Mouse (Mus musculus) midbrain, embryonic 12.5 days (tissue): ENCODE measurements around the gene Casp7. TPM values are rescaled to one million over a fixed set of nuclear protein-coding genes. Genes with fewer than 3 reads are reported as not detected.
A peak's percentile ranks its signal among the peaks of the same experiment; 100 is the strongest.
"Not testable (repeated sequence)": the region's sequence is repeated elsewhere in the genome, so short reads cannot be mapped to it uniquely, and the experiment has no call there.

Experiments used
- ATAC-seq: fragments of 200-750 bp; cut with Nextera tagmentation; 2 replicates; pipeline ENCODE4 v1.8.0; 2017; ENCODE audit warnings: low read depth, moderate TSS enrichment, moderate library complexity; ENCODE audit not compliant: low FRiP score
- H3K27ac ChIP-seq: fragments of 300-500 bp; sonication (generic); replicated peaks from 2 replicates; pipeline ENCODE4 v1.5.1; 2016; ENCODE audit warnings: mild to moderate bottlenecking
- H3K27me3 ChIP-seq: fragments of 300-500 bp; sonication (generic); 2 replicates; pipeline ENCODE4 v1.6.1; 2016; ENCODE audit warnings: mild to moderate bottlenecking
- H3K36me3 ChIP-seq: fragments of 300-500 bp; sonication (generic); 2 replicates; pipeline ENCODE4 v1.6.1; 2016
- H3K4me1 ChIP-seq: fragments of 300-500 bp; sonication (generic); 2 replicates; pipeline ENCODE4 v1.6.1; 2016
- H3K4me2 ChIP-seq: fragments of 300-500 bp; sonication (generic); replicated peaks from 2 replicates; pipeline ENCODE4 v1.6.1; 2016; ENCODE audit warnings: mild to moderate bottlenecking, moderate library complexity
- H3K4me3 ChIP-seq: fragments of 300-500 bp; sonication (generic); 2 replicates; pipeline ENCODE4 v1.5.1; 2016; ENCODE audit warnings: mild to moderate bottlenecking
- H3K9ac ChIP-seq: fragments of 300-500 bp; sonication (generic); replicated peaks from 2 replicates; pipeline ENCODE4 v1.6.1; 2016; ENCODE audit warnings: mild to moderate bottlenecking, moderate library complexity
- H3K9me3 ChIP-seq: fragments of 300-500 bp; sonication (generic); 2 replicates; pipeline ENCODE4 v1.6.1; 2016; ENCODE audit warnings: mild to moderate bottlenecking
- WGBS: fragments of 180-500 bp; shearing (Covaris S2); methylation state at CpG from one replicate; pipeline ENCODE4 v1.1.7; 2016; 5-methylcytosine and 5-hydroxymethylcytosine counted together
- polyA plus RNA-seq: library from polyadenylated mRNA; unstranded; fragments of >200 nt; fragmentation: Nextera tagmentation; extraction: Ambion mirVana; gene quantifications from 2 replicates; pipeline ENCODE4 v1.2.1, GENCODE M21; 2016

The Casp7 gene
- polyA plus RNA-seq, result 13.1 and 15.8 TPM in 2 replicates

DNA sequence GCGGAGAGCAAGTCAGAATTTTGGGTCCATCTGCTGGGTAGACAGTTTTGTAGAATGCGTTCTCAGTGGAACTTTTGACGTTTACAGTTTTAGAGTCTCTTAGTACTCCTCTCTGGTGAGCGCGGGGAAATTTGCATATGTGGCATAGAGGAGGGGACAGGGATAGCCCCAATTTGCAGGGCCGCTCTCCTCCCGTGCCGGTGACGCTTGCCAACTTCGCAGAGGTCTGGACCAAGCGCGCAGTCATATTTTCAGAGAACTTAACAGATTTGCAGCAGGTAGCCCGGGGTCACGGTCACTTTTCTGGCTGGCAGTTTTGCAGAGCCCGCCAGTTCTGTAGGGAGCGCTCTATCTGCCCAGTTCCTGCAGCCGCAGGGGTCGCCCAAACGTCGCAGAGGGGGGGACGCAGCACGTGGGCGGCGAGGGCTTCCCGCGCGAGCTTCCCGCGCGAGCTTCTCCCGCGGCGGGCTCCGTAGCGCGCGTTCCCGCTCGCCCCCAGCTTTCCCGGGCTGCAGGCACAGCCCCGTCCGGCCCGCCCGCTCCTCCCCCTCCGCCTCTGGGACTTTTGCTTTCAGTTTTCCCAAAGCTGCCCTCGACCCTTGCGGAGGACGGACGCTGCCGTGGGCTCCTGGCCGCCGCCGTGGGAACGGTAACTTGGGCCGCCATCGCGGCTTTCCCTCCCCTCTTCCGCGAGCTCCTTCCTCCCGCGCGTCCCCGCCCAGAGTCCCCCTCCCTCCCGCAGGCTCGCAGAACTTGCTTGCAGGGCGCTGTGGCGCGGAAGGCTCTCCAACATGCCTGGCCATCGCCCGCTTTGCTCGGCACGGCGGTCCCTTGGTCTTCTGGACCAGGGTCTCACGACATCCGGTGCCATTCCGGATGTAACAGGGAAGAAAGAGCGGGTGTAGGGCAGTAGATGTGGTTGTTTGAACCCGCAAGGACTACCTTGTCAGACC lies at the start of gene Casp7:
Casp7 (plus strand) TSS at position 461 of the 953 bp plus-strand sequence.
- WGBS, result 1% methylated on average over 74 of the region's 78 CpGs
- H3K4me1 ChIP-seq, result peaks cover 16% of the 10 kb centered on the region; the same call in 1 of the 2 replicates
- peaks cover 35% of the 10 kb centered on the region for H3K27me3 ChIP-seq
- no peaks in the 10 kb centered on the region for H3K9me3 ChIP-seq
- H3K36me3 ChIP-seq, result no peaks in the 10 kb centered on the region
- peak within 1 kb of the TSS; percentile 39; the same call in 1 of the 2 replicates for H3K27ac ChIP-seq
- peak within 1 kb of the TSS; percentile 97 for H3K4me2 ChIP-seq
- H3K9ac ChIP-seq, result peak within 1 kb of the TSS; percentile 66
- peak; percentile 68; the same call in 1 of the 2 replicates for ATAC-seq
- peak within 1 kb of the TSS; percentile 65 for H3K4me3 ChIP-seq

DNA sequence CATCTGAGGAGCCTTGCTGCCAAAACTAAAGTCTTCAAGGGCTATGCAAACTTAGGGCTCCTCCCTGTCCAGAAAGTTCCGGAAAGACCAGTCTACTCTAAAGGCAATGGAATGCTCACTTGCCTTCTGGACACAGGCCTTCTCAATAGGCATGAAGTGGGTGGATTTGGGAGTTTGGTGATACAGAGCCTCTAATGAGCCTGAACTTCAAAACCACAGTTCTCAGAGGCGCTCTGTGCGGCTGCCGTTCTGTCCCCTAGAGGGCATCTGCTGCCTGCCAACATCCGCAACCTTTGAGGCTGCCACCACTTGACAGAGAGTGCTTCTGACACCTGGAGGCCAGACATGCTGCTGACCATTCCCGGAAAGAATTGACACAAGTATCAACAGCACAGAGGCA lies 47.6 kb upstream of the Casp7 start:
- no peak overlapping the region for H3K9ac ChIP-seq
- H3K27ac ChIP-seq, result no peak overlapping the region
- 32% methylated on average over 6 of the region's 6 CpGs for WGBS
- ATAC-seq, result no peak
- no peak overlapping the region for H3K4me2 ChIP-seq
- peaks cover 33% of the 10 kb centered on the region for H3K4me1 ChIP-seq
- H3K36me3 ChIP-seq, result no peaks in the 10 kb centered on the region
- H3K9me3 ChIP-seq, result no peaks in the 10 kb centered on the region
- H3K4me3 ChIP-seq, result no peak overlapping the region
- H3K27me3 ChIP-seq, result peaks cover 10% of the 10 kb centered on the region; the same call in 1 of the 2 replicates

DNA sequence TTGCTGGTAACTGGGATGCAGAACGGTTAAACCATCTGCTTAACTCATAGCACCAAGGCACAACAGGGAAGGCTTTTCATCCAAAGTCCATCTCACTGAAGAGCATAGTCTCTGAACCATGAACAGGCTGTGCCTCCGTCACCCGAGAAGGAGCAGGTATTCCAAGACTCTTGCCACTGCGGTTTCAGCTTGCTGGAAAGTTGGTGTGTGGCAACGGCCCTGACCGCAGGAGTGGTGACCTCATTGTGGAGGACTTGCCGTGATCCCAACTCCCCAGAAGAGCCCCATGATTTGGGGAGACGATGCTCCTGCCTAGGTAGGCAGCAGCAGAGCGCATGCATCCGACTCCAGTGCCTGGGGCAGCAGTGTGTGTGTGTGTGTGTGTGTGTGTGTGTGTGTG lies 43.2 kb upstream of the Casp7 start:
- H3K27me3 ChIP-seq, result peaks cover 3% of the 10 kb centered on the region; the same call in 1 of the 2 replicates
- WGBS, result 86% methylated on average over 10 of the region's 10 CpGs

DNA sequence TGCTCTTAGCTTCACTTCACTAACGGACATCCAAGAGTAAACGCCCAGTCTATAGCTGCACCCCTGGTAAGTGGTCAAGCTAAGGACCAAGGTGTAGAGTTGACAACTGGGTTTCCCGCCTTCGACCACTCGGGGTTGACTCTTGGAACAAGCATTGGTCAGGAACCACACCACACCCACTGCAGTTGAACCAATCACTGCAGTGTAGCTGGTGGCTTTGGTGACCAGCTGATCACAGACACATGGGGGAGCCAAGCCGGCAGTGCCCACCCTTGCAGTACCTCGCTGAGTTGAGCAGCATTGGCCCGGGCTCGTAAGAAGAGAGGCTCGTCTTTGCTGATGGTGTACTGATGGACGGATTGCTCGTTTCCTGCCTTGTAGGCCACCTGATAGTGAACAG lies 41.7 kb upstream of the Casp7 start:
- Histone ChIP-seq H3K36me3 (no peaks in the 10 kb centered on the region), H3K27ac (no peak overlapping the region), H3K9ac (no peak overlapping the region), H3K4me1 (peaks cover 7% of the 10 kb centered on the region; the same call in 1 of the 2 replicates), H3K4me2 (no peak overlapping the region), H3K9me3 (no peaks in the 10 kb centered on the region), H3K4me3 (no peak overlapping the region), H3K27me3 (peaks cover 3% of the 10 kb centered on the region; the same call in 1 of the 2 replicates)
- 91% methylated on average over 12 of the region's 12 CpGs for WGBS
- ATAC-seq, result no peak

More for the DNA sequence above, 43.2 kb upstream of the Casp7 start:
- Histone ChIP-seq H3K4me2 (no peak overlapping the region), H3K27ac (no peak overlapping the region), H3K4me3 (no peak overlapping the region), H3K4me1 (peaks cover 16% of the 10 kb centered on the region; the same call in 1 of the 2 replicates), H3K9me3 (no peaks in the 10 kb centered on the region), H3K36me3 (no peaks in the 10 kb centered on the region), H3K9ac (no peak overlapping the region)
- no peak for ATAC-seq

DNA sequence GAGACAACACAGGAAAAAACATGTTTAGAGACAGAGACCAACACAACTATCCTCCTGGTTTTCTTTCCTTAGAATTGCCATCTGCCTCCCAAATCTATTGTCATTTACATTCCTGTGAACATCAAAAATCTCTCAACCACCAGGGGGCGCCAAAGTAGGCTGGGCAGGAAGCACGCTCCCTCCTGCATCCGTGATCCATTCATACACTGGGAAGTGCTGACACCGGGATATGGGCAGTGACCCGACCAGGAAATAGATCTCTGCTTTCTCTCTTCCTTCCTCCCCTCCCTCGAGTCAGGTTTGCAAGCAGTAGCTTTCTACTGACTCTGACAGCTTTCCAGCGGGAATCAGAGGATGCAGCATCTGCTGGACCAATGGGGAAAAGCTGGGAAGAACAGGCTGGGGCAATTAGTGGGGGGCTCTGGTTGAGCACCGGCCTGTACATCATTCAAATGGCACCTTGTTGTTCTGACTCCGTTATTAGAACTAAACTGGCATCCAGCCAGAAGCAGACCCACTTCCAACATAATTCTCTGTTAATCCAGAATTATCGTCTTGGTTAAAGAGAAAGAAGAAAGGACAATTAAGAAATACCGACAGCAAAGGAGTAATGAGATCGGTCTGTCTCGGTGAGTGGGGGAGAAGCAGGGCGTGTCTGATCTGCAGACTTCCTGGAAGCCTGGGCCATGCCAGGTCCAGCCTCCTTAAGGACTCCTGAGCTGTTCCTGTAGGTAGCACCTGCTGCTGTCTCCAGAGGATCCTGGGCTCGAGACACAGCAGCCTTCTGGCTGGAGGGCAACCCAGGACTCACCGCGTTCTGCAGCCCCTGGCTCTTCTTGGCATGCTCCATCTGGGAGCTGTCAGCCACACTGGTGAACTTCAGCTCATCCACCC lies 40.2 kb upstream of the Casp7 start:
- Histone ChIP-seq H3K27ac (no peak overlapping the region), H3K9ac (no peak overlapping the region), H3K4me1 (0 out of 2 replicates have a peak, but pooled peaks cover 3% of the 10 kb centered on the region), H3K4me3 (no peak overlapping the region), H3K4me2 (no peak overlapping the region), H3K9me3 (no peaks in the 10 kb centered on the region), H3K36me3 (no peaks in the 10 kb centered on the region), H3K27me3 (peaks cover 3% of the 10 kb centered on the region; the same call in 1 of the 2 replicates)
- WGBS, result 51% methylated on average over 17 of the region's 17 CpGs
- no peak for ATAC-seq

DNA sequence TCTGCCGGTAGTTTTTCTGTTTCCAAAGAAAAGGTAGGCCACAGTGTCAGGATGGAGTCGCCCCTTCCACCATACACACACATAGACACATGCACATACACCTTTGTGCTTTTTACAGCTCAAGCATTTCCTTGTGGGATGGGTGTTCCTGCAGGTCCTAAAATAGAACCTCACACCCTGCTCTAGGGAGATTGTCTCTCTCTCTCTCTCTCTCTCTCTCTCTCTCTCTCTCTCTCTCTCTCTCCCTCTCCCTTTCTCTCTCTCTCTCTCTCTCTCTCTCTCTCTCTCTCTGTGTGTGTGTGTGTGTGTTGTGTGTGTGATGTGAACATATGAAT lies 39.6 kb upstream of the Casp7 start:
- not testable (repeated sequence) for ATAC-seq, H3K4me2 ChIP-seq, H3K9ac ChIP-seq, H3K4me1 ChIP-seq, H3K4me3 ChIP-seq, H3K36me3 ChIP-seq, H3K27me3 ChIP-seq, H3K27ac ChIP-seq, H3K9me3 ChIP-seq
- WGBS, result 81% methylated on average over 2 of the region's 2 CpGs

DNA sequence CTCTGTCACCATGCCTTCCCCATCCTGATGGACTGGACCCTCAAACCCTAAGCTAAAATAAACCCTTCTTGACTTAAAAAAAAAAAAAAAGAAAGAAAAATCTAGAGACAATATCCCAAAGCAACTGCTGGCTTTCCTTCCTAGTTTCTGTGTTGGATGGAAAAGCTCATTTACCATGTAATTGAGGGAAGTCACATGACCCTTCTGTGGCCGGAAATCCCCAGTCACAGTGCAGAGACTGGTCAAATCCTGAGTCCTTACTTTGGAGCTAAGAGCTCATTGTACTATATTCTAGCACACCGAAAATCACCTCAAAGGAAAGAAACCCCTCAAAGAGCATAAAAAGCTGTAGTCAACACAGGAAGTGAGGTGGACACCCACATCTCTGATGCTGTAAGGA lies 38.0 kb upstream of the Casp7 start:
- no peaks in the 10 kb centered on the region for H3K9me3 ChIP-seq
- H3K9ac ChIP-seq, result no peak overlapping the region
- no peak overlapping the region for H3K27ac ChIP-seq
- no peak overlapping the region for H3K4me3 ChIP-seq
- H3K27me3 ChIP-seq, result peaks cover 3% of the 10 kb centered on the region; the same call in 1 of the 2 replicates
- 0 out of 2 replicates have a peak, but pooled peaks cover 3% of the 10 kb centered on the region for H3K4me1 ChIP-seq
- WGBS, result 73% methylated on average over 2 of the region's 2 CpGs
- no peaks in the 10 kb centered on the region for H3K36me3 ChIP-seq
- no peak overlapping the region for H3K4me2 ChIP-seq
- ATAC-seq, result no peak

DNA sequence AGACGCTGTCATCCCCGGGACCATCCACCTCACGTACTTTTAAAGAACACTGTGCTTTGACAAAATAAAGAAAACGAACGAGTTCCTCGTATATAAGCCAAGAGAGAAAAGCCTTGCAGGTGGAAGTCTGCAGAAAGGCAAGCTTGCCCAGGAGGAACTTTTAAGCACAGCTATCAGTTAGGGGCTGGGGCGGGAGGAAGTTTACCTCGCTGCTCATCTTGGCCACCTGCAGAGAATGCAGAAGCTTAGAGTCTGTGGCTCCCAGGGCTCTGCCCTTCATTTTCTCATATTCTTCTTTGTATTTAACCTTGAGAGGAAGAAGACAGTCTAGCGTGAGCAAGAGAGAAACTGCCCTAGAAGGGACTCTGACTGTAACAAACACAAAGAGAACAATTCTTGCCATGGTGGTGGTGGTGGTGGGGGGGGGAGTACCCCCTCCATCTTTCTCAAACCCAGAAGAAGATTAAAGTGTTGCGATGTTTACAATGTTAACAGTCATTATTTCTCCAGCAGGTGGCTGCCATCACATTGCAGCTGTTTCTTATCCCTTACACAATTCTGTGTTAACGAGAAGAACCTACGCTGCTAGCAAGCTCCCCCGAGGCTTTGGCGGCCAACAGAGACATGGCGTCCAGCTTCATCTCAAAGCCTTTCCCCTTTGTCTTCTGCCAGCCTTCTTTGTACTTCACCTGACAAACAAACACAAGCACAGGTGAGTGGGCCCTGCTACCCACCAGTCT lies 33.0 kb upstream of the Casp7 start:
- H3K27me3 ChIP-seq, result no peaks in the 10 kb centered on the region
- no peak overlapping the region for H3K27ac ChIP-seq
- H3K4me2 ChIP-seq, result no peak overlapping the region
- no peaks in the 10 kb centered on the region for H3K9me3 ChIP-seq
- no peaks in the 10 kb centered on the region for H3K36me3 ChIP-seq
- H3K9ac ChIP-seq, result no peak overlapping the region
- no peak for ATAC-seq
- H3K4me3 ChIP-seq, result no peak overlapping the region
- no peaks in the 10 kb centered on the region for H3K4me1 ChIP-seq
- 71% methylated on average over 15 of the region's 15 CpGs for WGBS

DNA sequence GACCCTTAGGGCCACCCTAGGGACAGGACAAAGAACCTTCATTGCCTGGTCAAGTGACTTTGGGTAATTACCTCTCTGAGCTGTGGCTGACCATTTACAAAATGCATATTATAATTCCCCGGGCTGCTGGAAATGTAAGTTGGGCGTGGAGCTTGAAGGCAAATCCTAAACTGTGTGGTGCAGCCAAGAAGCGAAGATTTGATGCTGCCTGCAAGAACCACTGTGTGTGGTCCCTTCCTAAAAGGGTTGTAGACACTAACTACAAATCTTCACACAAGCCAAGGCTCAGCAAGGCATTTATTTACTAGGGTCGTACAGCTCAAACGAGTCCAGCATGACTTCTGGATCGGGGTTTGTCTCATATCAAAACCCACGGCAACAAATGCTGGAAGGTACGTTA lies 32.4 kb upstream of the Casp7 start:
- H3K4me1 ChIP-seq, result no peaks in the 10 kb centered on the region
- no peaks in the 10 kb centered on the region for H3K9me3 ChIP-seq
- no peak overlapping the region for H3K4me2 ChIP-seq
- H3K36me3 ChIP-seq, result no peaks in the 10 kb centered on the region
- no peak overlapping the region for H3K4me3 ChIP-seq
- no peak overlapping the region for H3K9ac ChIP-seq
- no peak for ATAC-seq
- no peaks in the 10 kb centered on the region for H3K27me3 ChIP-seq
- WGBS, result 88% methylated on average over 8 of the region's 8 CpGs
- no peak overlapping the region for H3K27ac ChIP-seq

DNA sequence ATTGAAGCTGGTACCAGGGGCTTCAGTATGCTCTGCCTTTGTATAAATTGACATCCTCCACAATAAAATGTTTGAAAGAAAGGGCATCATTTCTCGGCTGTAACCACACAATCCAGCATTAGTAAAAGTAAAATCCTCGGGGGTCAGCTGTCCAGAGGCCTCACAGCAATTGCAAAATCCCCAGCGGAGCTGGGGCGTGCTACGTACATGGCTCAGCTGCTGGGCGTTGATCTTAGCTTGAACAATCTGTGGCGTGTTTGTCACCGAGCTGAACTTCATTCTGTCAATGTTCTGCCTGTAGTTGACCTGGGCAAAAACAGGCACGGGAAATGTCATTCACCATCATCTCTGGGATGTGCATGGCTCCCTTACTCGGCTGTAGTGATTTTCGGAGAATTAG lies 30.8 kb upstream of the Casp7 start:
- Histone ChIP-seq H3K27ac (no peak overlapping the region), H3K27me3 (no peaks in the 10 kb centered on the region), H3K36me3 (no peaks in the 10 kb centered on the region), H3K4me1 (no peaks in the 10 kb centered on the region), H3K9ac (no peak overlapping the region), H3K9me3 (no peaks in the 10 kb centered on the region), H3K4me2 (no peak overlapping the region), H3K4me3 (no peak overlapping the region)
- ATAC-seq, result no peak
- WGBS, result 81% methylated on average over 11 of the region's 11 CpGs

DNA sequence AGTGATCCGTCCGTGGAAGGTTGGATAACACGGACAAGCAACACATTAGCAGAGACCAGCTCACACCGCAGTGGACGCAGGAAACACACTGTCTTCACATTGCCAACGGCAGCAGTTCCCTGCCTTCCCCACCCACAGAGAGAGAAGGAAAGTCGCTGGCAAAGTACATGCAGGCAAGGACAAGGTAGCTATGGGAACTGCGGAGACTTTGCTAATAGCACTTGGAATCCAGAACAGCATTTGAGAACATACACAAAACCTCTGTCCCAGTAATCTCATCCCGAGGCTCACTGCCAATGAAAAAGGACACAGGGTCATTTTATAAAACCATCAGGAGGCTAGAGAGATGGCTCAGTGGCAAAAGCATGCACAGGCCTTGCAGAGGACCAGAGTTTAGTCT lies 30.3 kb upstream of the Casp7 start:
- H3K4me2 ChIP-seq, result no peak overlapping the region
- no peaks in the 10 kb centered on the region for H3K4me1 ChIP-seq
- no peaks in the 10 kb centered on the region for H3K27me3 ChIP-seq
- H3K9ac ChIP-seq, result no peak overlapping the region
- no peak overlapping the region for H3K27ac ChIP-seq
- H3K36me3 ChIP-seq, result no peaks in the 10 kb centered on the region
- no peak for ATAC-seq
- WGBS, result 82% methylated on average over 9 of the region's 9 CpGs
- no peak overlapping the region for H3K4me3 ChIP-seq
- H3K9me3 ChIP-seq, result no peaks in the 10 kb centered on the region
